Mouse (Mus musculus) heart, adult 18-20 months (tissue): ENCODE results near the gene Nle1. TPM values are rescaled to one million over a fixed set of nuclear protein-coding genes. Genes with fewer than 3 reads are reported as not detected.
"Not testable (repeated sequence)": the region's sequence is repeated elsewhere in the genome, so short reads cannot be mapped to it uniquely, and the experiment has no call there.

Experiments used
- DNase-seq, 2 experiments: peaks; one replicate each; pipeline ENCODE4 v3.0.0; 2021 to 2022; ENCODE audit warnings: mixed read lengths in 1 of 2
- long read RNA-seq, 2 experiments: library from polyadenylated mRNA; stranded (forward); transcript quantifications; one replicate each; pipeline ENCODE4 v2.0.0; 2021
- total RNA-seq, 2 experiments: library from RNA; stranded (reverse); gene quantifications; 2 replicates each; pipeline ENCODE4 v1.2.3; 2021

Gene Nle1
- total RNA-seq, result 10 to 100 TPM; 11.7 to 12.4 TPM
- long read RNA-seq, experiment 1, partial matches to known transcripts, result 3 of 8 reads
- long read RNA-seq, experiment 1, other reads (novel, unspliced or antisense), result 2 of 8 reads
- long read RNA-seq, experiment 2, partial matches to known transcripts, result 0 of 3 reads
- long read RNA-seq, experiment 2, other reads (novel, unspliced or antisense), result 2 of 3 reads

DNA sequence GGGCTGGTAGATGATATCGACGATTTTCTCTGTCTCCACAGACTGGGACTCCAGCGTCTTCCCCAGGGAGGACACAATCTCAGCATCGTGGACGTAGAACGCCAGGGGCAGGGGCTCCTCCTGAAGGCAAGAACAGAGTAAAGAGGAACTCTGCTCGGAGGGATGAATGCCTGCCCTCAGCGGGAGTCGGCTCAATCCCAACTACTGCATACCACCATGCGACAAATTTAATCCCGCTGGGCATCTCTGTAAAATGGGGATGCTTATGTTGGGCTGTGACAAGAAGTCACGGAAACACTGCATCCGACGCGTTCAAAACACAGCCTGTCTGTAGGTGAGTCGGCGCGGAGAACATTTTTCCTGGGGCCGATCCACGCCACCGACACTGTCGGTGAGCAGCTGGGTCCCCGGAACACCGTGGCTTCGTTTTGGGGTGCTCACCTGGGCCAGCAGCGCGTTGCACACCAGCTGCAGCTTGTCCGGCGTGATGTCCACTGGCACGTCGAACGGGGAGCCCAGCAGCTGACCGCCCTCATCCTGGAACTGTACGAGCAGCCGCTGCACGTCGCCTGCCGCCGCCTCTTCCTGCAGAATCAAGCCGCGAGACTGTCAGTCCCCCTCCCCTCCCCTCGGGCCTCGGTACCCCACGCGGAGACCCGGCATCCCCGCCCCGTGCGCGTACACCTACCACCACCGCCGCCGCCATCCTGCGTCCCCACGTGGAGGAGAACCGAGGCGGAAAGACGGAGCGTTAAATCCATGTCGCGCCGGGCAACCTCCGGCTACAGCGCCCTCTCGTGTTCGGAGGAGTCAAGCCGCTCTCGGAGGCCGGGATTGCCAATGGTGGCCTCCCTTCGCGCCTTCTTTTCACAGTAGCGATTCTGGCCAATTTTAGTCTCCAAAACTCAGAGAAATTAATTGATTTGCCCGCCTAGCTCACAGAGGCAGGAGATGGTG lies at the start of gene Nle1:
Nle1 (minus strand) TSS at position 761 of the 957 bp plus-strand sequence.
- peak; percentile 92 to 97 for DNase-seq

DNA sequence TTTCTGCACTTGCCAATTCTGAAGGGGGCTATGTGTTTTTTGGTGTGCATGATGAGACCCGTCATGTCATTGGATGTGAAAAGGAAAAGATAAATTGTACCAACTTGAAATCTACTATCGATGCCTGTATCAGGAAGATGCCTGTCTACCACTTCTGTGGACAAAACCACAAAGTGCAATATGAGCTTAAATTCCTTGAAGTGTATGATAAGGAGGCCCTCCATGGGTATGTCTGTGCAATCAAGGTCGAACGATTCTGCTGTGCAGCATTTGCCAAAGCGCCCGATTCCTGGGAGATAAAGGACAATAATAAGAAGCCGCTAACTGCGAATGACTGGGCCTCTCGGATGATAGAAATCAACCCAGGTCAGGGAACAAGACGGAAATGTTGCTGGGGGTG lies 48.7 kb upstream of the Nle1 start:
- no peak for DNase-seq

DNA sequence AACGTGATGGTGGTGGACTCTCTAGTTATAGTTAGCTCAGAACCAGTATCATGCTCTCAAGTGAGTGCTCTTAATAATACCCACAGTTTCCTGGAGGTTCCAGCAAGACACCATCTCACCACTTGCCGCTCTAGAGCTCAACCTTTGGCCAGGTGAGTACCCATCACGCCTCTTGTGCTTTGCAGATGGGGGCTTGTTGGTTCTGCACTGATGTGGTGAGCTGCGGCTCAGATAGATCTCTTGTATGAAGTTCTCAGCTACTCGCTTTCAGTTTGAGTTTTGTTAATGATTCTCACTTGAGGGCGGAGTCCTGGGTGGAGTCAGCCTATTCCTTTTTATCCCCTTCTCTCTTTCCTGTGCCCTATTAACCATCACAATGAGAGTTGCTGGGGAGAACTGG lies 46.4 kb upstream of the Nle1 start:
- no peak for DNase-seq

DNA sequence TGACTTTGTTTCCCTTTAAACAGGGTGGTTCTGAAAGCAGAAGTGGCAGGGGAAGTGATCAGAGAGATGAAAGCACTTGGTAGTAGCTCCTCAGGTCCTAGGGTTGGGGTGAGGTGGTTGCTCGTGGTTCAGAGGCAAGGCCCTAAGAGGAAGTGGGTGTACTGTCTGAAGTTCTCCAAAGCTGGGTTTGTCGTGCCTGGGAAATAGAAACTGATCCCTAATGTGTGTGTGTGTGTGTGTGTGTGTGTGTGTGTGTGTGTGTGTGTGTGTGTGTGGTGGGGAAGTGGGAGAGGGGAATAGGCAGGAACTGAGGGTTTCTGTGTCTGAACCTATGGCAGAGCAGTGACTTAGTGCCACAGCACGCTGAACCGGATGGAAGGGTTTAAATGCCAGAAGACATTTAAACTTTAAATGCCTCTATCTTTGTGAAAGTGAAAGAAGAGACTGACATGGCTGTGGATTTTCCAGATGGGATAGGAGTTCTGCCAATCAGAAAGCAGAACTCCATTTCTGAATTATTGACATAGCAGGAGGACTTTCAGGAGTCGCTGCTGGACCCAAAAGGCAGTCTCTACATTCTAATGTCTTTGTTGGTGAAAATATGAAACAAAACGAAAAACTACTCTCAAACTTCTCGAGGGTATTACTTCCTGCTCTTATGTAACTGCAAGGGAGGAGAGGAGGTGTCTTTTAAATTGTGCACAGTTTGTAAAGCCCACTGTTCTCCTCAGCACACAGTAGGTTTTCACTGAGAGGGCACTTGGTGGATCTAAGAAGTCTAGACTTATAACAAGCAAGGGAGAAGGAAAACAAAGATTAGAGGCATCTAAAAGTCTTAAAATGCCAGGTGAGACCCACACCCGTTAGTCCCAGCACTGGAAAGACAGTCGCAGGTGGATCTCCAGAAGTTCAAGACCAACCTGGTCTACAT lies 44.7 kb upstream of the Nle1 start:
- peak; percentile 67 to 68 for DNase-seq

DNA sequence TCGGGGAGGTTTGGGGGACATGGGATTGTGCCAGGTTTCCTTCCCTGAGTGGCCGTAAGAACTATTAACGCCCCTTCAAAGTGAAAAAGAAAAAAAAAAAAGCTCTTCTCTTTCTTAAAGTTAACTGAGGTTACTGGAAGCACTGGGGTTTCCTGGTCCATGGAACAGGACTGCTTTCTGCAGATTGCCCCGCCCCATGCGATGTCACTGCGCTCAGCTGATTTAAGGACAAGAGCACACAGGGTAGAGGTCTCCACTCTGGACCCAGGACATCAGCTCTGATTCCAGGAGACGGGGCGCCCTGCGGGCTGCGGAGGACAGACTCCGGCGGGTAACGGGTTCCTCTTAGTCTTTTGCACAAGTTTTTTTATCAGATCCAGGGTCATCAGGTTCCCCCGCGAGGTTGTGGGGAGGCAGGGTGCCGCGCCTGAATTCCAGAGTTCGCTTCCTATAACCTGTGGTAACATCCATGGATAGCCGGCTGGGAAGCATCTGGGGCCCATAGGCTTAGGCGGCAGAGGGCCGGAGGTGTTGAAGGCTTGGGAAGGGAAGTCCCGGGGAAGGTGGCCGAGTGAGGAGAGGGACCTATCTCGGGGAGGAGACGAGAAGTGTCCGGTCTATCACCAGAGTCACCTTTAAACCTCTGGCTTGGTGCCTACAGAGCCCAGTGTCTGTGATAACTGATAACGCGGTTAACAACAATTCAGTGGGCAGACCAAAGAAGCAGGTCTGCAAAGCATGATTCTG lies 43.8 kb upstream of the Nle1 start:
- peak; percentile 86 to 91 for DNase-seq

DNA sequence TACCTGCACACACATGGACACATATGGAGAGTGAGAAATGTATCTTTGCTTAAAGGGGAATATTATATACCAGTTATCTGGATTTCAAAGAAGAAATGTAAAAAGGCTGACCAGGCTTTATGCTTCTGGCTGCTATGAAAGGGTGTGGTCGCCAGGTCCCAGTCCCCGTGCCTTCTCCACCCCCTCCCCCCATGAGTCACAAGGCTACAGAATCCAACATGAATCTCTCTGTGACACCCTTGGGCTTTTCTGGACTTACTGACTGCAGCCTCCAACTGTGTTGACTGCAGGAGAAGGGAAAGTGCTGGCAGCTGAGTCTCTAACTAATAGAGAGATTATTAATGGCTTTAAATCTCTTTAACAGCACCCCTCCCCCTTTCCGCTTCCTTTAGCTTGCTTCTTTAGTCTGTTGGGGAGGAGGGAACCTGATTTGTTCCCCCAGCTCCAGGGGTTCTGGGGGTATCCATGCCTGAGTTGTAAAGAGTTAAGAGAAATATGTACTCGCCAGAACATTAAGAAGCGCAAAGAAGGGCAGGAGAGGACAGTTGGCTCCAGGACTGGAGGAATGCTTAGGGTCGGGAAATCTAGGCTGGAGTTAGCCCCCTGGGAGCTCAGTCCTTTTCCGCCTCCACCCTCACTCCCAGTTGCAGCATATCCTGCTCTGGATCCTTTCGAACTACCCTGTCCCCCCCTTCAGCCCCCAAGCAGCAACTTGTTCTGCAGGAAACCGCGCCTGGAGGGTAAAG lies 42.7 kb upstream of the Nle1 start, which contains the start of gene Slfn5:
Slfn5 (plus strand) TSS at position 614 of the 746 bp plus-strand sequence.
- DNase-seq, result peak; percentile 75 to 91

DNA sequence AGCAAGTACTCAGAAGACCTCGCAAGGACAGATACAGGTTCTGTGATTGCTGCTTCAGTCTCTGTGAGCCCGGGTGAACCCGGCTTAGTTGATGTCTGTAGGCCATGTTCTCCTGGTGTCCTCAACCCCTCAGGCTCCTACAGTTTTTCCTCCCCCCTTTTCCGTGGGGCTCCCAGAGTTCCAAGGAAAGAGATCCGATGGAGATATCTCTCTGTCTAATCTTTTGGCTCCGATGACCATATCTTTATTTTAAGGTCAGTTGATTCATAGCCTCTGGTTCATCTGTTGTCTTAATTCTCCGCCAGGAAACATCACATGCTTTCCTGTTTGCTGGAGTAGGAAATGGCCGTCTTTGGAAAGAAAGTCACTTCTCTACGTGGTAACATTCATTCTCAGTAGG lies 40.8 kb upstream of the Nle1 start:
- peak; percentile 55 to 74 for DNase-seq

DNA sequence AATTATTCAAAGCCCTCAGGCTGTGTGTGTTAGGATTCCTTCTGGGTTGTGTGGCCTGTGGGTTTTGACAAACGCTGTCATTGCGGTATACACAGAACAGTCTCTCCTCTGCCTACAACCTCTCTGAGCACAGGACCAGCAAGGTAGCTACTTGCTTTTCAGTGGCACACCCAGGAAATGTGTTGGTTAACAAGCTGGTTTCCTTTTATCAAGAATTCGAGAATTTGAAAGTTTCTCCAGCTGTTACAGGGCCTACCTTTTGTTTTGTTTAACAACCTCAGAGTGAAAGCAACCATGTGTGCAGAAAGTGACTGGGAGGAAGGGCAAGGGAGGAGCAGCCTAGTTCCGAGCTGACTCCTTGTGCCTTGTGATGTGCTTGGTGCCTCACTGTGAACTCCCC lies 39.2 kb upstream of the Nle1 start:
- peak in 1 of 2 experiments; percentile 51 for DNase-seq

DNA sequence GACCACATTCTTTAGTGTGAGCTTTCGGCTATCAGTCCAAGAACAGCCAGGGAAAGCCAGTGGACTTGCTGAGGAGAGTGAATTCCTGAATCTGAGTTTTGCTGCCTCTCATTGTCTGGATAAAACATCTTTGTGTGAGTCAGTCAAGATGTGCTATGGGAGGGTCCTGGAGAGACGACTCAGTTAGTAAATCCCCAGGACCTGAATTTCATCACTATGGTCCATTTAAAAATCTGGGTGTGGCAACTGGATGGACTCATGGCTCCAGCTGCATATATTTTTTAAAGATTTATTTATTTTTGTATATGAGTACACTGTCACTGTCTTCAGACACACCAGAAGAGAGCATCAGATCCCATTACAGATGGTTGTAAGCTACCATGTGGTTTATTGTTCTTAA lies 37.4 kb upstream of the Nle1 start:
- DNase-seq, result no peak

DNA sequence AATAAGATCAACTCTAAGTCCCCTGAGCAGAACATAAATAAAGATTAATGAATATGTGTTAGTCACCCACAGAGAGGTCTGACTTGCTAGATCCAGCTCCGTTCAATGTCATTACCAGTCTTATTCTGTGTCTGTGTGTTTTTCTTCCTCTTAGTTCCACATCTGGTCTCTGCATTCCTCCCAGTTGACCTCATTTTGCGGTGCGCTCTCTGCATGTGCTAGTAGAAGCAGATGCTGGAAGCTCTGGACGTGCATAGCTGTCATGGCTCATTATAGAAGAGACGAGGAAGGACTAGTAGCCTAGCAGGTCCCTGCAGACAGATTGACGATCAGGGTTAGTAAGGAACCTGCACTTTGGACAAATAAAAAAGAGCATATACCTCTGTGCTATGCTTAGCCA lies 35.1 kb upstream of the Nle1 start:
- DNase-seq, result no peak

DNA sequence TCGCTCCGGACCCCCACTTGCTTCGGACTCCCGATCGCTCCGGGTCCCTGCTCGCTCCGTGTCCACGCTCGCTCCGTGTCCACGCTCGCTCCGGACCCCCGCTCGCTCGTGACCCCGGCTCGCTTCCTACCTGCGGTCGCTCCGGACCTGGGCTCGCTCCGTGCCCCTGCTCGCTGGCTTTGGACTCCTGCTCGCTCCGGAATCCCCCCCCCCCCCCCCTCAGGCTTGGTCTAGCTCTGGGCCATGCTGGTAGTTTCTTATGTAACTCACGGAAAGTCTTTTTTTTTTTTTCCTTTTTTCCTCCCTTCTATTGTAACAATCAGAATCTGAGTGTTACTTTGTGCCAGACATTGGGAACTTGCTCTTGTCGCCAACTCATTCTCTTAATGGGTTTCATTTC lies 25.0 kb upstream of the Nle1 start:
- DNase-seq, result no peak

DNA sequence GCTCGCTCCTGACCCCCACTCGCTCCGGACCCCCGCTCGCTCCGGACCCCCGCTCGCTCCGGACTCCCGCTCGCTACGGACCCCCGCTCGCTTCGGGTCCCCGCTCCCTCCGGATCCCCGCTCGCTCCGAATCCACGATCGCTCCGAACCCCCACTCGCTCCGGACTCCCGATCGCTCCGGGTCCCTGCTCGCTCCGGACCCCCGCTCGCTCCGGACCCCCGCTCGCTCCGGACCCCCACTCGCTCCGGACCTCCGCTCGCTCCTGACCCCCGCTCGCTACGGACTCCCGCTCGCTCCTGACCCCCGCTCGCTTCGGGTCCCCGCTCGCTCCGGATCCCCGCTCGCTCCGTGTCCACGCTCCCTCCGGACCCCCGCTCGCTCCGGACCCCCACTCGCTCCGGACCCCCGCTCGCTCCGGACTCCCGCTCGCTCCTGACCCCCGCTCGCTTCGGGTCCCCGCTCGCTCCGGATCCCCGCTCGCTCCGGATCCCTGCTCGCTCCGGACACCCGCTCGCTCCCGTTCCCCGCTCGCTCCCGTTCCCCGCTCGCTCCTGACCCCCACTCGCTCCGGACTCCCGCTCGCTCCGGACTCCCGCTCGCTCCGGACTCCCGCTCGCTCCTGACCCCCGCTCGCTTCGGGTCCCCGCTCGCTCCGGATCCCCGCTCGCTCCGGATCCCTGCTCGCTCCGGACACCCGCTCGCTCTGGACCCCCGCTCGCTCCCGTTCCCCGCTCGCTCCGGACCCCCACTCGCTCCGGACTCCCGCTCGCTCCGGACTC lies 23.6 kb upstream of the Nle1 start:
- DNase-seq, result not testable (repeated sequence)

DNA sequence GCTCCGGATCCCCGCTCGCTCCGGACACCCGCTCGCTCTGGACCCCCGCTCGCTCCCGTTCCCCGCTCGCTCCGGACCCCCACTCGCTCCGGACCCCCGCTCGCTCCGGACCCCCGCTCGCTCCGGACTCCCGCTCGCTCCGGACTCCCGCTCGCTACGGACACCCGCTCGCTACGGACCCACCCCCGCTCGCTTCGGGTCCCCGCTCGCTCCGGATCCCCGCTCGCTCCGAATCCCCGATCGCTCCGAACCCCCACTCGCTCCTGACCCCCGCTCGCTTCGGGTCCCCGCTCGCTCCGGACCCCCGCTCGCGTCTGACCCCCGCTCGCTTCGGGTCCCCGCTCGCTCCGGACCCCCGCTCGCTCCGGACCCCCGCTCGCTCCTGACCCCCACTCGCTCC lies 22.9 kb upstream of the Nle1 start:
- DNase-seq, result not testable (repeated sequence)

DNA sequence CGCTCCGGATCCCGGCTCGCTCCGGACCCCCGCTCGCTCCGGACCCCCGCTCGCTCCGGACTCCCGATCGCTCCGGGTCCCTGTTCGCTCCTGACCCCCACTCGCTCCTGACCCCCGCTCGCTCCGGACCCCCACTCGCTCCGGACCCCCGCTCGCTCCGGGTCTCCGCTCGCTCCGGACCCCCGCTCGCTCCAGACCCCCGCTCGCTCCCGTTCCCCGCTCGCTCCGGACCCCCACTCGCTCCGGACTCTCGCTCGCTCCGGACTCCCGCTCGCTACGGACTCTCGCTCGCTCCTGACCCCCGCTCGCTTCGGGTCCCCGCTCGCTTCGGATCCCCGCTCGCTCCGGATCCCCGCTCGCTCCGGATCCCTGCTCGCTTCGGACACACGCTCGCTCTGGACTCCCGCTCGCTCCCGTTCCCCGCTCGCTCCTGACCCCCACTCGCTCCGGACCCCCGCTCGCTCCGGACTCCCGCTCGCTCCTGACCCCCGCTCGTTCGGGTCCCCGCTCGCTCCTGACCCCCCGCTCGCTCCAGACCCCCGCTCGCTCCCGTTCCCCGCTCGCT lies 22.3 kb upstream of the Nle1 start:
- DNase-seq, result not testable (repeated sequence)

DNA sequence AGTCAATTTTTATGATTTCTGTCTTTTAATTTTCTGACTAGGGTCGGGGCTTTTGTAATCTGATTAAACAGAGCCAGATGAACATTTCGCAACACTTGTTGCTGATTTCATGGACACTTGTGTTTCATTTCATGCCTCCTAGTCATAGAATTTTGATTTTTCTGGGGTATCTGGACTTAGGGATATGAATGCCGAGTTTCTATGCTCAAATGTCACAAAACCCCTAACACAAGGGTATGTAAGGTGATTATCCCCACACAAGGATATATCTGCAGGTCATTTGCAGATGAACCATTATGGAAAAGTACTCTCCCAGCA lies 21.4 kb upstream of the Nle1 start:
- no peak for DNase-seq

DNA sequence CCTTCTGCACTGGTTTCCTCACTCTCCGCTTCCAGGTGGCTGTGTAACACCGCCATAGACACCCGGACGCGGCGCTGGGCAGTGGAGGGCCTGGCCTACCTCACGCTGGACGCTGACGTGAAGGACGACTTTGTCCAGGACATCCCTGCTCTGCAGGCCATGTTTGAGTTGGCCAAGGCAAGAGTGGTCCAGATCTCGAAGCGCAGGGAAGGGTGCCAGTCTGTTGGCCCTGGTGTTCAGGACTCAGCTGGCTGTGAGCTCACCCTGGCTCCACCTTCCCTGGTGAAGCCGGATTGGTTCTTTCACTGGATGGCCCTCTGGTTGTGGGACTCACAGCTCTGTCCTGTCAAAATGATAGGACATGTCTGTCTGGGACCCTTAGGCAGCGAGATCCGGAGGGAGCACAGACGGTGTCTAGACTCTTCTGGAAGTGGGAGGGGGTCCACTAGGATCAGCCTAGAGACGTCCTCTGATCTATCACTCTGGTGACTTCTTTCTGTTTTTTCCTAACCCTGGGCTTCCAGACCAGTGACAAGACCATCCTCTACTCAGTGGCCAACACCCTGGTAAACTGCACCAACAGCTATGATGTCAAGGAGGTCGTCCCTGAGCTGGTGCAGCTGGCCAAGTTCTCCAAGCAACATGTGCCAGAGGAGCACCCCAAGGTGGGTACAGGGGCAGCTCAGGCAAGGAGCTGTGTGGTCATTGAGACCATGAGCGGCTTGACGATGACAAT lies 20.9 kb upstream of the Nle1 start:
- DNase-seq, result no peak

DNA sequence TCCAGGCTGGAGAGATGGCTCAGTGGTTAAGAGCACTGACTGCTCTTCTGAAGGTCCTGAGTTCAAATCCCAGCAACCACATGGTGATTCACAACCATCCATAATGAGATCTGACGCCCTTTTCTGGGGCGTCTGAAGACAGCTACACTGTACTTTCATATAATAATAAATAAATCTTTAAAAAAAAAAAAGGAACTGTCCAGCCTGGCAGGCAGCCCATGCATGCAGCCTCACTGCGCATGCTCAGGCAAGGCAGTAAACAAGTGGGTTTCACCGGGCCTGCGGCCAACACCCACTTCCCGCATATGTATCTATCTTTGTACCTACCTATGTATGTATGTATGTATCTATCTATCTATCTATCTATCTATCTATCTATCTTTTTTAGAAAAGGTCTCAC lies 15.7 kb upstream of the Nle1 start:
- DNase-seq, result not testable (repeated sequence)

DNA sequence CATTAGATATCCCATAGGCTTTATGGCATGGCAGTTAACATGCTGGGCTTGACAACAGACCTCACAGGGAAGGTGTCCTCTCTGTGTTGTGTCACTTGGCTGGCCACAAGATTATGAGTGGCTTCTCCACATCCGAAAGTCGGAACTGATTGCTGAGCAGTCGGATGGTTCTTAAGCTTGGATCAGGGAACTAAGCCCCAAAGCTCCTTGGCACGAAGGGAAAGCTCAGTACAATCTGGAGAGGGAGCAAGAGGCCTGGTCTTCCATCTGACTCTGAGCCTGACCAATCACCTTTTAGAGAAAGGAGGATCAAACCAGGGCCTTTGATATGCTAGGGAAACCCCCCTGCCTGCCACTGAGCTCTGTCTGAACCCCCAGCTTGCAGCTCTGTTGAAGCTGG lies 13.5 kb upstream of the Nle1 start:
- DNase-seq, result no peak

DNA sequence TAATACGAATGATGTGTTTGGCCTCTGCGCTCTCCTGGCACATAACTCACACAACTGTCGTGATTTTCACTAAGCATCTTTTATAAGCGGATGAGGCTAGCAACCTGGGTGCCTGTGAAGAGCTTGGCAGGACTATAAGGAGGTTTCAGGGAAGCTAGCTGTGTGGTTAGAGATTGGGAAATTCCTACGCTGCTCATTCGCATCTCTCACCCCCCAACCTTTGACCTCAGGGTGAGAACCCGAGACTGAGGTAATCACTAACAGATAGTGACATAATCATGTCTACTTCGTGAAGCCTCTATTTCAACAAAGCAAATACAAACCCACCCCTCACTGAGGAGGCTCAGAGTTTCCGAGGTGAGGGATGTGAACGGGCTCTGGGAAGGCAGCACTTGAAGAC lies 12.6 kb upstream of the Nle1 start:
- DNase-seq, result no peak
